Mouse (Mus musculus) CD4-positive, CD25-positive, alpha-beta regulatory T cell, adult 2 months (primary cell): ENCODE results near the gene Faap20.
A peak's percentile ranks its signal among the peaks of the same experiment; 100 is the strongest.
"Not testable (repeated sequence)": the region's sequence is repeated elsewhere in the genome, so short reads cannot be mapped to it uniquely, and the experiment has no call there.

Experiments used
- DNase-seq: peaks from one replicate; pipeline ENCODE4 v3.0.0-alpha.2; 2012; ENCODE audit warnings: low read depth, low spot score

Gene Faap20

DNA sequence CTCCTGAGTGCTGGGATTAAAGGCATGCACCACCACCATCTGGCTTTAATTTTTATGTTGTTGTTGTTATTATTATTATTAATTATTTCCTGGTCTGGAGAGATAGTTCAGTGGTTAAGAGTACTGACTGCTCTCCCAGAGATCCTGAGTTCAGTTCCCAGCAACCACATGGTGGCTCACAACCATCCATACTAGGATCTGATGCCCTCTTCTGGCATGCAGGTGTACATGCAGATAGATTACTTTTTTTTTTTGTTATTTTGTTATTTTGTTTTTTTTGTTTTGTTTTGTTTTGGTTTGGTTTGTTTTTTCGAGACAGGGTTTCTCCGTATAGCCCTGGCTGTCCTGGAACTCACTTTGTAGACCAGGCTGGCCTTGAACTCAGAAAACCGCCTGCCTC lies 1.5 kb upstream of the Faap20 start:
- not testable (repeated sequence) for DNase-seq

DNA sequence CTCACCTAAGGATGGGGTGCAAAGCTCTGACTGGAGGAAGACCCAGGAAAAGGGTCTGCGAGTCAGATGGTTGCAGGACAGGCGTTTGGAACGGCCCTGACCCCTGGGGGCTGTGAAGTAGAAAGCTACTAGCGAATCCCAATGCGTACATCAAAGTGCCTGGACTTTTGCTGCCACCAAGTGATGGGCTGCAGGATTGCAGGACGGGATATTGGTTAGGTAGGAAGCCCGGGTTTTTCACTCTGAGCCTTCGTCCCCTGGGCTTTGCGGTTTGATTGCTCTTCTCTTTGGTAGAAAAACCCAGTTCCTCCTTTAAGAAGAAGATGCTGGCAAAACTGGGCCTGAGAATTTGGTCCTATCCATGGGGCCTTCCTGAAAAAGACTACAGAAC lies 350 bp upstream of the Faap20 start:
- DNase-seq, result peak; percentile 94

DNA sequence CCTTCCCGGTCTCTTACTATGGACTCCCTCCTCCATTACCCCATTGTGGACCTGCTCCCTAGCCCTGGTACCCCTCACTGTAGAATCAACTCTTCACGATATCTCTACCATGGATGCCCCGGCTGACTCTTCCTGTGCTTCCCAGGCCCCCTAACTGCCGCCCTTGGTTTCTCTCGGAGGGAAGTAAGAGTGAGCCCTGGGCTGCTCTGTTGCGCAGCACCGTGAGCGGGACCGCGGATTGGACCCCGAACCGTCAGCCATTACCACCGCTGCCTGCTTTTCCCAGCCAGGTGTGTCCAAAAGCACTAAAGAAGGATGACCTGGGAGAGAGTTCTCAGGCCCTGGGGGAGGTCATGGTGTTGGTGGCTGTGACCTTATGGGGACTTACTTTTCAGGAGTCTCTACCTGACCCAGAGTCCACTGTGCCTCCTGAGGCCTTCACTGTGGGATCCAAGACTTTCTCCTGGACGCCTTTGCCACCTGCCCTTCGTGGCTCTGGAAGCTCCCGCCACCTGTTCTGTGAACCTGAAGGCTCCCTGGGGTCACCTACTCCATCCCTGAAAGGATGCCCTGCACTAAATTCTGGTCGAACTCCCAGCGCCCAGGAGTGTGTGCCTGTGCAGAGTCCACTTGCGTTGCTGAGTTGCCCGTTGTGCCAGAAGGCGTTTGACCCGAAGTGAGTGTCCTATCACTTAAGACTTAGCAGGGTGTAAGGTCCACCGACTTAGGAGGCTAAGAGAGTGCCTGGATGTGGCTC lies 937 bp downstream of the Faap20 start:
- no peak for DNase-seq

DNA sequence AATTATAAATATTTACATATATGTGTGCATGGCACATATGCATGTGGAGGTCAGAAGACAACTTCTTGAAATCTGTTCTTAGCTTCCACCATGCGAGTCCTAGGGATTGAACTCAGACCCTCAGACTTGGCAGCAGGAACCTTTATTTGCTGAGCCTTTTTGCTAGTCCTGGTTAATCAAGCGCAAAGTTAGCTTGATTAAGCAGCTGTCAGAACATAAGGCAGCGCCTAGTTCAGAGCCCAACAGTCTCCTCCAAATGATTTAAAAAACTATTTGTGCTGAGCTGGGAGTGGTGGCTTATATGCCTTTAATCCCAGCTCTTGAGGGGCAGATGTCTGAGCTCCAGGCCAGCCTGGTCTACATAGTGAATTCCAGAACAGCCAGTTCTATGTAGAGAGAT lies 1.5 kb downstream of the Faap20 start:
- no peak for DNase-seq

DNA sequence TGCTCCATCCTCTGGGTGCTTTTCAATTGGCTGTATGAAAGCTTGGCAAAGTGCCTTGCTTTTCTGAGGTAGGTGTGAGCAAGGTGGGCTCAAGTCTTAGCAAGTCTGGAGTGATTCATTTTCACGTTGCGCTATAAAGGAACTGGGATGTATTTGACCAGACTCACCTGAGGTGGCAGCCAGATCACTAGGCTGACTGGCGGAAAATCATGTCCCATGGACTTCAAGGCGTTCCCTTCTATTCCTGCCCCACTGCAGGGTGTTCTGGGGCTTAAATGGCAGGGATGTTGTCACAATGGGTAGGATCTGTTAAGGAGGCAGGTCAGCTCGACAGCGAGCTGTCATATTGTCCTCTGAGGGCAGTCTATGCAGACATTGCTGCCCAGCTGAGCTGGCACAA lies 2.7 kb downstream of the Faap20 start:
- no peak for DNase-seq

DNA sequence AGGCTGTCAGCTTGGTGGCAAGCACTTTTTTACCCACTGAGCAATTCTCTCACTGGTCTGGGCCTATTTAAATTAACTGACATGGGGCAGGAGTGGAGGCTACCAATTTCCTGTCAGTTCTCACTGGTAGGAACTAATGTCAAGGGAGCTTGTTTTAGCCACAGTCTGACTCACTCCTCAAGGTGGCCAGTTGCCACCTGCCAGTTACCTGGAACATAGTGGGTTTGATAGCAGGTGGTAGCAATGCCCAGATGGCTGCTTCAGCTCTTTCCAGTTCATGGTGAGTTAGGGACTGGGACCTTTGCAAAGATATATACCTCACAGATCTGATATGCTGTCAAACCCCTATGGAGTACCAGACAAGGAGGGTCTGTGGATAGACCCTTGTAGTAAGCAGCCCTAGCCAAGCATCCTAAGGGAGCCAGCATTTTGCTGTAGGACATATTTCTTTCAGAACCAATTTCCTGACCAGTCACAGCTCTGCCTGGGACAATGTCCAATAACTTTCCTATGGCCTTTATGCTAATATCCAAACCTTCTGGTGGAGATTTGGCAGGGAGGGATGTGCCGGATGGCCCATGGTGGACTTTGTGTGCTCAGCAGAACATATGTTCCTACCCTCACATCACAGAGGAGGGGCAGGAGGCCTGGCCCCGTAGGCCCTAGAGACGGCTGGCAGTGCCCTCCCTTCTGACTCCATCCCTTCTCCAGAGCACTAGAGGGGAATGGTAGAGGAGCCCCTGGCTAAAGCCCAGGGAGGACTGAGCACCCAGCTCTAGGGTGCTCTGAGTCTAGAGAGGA lies 15.1 kb downstream of the Faap20 start:
- no peak for DNase-seq

DNA sequence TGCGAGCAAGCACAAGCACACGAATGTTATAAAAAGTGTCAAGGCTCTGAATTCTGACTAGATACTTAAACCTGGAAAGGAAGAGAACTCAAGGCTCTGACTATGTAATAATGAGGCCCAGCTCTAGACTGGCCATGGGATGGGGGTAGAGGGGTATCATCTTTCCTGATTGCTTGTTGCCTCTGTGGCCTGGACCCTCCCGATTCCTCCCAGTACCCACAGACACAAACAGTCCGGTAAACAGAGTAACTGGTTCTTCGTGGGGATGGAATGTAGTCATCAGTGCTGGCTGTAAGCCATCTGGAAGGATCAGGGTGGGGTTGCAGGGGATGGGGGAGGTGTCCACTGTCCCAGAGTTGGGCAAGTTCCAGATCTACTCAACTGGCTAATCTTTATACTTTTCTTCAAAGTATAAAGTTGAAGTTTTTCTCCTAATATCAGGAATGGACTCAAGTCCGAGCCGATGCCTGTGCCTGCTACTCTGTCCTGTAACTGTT lies 17.5 kb downstream of the Faap20 start:
- DNase-seq, result no peak

DNA sequence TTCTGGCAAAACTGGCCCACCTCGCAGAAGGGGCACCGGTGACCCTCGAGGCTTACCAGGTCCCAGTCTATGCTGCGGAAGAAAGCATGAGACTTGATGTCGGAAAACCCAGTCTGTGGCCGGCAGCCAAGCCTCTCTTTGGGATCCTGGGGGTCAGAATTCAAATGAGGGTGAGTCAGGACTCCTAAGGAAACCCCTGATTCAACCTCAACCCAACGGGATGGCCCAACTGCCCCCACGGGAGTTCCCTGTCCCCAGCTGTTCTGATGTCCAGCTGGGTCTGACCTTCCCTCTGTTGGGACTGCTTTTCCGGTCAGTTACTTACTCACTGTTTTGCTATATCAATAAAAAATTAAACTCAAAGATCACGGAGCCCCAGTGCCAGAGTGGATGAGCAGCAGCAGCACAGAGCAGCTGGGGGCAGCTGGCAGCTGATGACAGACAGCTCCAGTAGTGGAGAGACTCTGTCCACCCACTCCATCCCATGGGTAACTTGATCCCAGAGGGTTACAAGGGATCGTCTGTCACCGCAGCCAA lies 18.1 kb downstream of the Faap20 start:
- no peak for DNase-seq

DNA sequence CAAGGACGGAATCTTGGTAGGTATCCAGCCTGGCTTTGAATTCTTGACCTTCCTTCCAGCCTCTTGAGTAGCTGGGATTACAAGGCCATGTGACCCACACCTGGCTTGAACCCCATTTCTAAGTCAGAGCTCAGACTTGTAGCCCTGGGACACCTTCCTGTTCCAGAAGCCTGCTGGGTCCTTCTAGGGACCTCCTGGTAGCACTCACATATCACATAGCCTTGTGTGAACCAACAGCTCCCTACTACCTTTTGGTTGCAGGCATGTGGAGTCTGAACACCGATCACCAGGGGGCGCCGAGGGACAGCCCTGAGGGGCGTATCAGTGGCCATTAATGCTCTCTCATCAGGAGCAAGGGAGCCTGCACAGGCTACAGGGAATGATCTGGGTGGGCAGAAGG lies 18.8 kb downstream of the Faap20 start:
- DNase-seq, result peak; percentile 69

DNA sequence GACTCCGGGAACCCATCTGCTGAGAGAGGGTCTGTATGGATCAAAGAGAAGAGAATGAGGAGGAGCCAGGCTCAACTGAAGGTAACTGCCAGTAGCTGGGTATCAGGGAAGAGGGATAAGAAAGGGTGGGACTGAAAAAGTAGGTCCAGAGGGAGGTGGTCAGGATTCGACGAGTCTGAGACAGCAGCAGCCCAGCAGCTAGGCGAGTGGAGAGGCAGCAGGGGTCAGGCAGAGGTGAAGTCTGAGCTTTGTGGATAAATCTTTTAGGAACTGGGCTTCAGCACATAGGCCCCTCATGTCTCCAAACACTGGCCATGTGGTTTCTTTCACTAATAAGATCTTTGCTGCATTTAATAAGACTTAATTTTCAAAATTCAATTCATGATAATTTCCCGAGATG lies 24.8 kb downstream of the Faap20 start:
- no peak for DNase-seq

DNA sequence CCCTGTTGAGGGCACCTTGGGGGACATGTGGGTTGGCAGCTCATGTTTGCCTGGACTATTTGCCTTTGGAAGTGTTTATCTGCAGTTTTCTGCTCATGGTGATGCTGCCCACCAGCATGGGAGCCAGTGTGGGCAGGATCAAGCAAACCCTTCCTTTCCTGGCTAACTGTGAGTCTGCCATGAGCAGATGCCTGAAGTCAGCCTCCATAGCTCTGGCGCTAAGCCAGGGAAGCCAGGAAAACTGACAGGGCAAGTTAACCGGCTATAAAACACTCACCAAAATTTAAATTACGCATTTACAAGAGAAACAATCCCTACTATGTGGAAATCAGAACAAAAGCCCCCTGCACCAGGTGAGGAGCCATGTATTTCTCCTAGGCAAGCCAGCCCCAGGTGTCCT lies 25.2 kb downstream of the Faap20 start:
- DNase-seq, result no peak

DNA sequence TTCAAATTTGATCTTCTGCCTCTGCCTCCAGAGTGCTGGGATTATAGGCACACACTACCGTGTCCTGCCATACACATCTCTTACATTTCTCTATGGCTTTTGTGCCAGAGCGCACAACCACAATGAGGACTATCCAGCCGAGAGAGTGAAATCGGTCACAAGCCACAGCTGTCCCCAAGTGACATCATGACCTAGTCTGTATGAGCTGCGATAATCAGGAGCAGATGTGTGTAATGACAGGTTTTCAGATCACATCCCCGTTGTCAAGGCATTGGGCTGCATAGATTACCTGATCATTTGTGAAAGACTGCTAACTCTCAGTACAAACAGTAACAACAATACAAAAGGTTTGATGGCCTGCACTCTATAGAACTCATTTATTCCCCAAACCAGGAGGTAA lies 28.4 kb downstream of the Faap20 start:
- no peak for DNase-seq

DNA sequence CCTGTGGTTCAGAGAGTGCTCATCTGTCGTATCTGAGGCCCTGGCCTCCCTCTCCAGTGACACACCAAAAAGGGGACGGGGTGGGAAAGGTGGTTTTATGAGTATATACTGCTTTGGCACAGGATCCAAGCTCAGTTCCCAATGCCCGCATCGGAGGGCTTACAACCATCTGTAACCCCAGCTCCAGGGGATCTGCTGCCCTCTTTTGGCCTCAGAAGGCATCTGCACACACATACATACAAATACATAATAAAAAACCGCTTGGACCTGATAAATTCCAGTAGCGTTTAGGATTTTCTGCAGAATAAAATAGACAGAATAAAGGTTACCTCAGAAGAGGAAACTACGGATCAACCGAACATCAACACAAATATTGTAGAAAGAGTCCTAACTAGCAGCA lies 29.5 kb downstream of the Faap20 start:
- DNase-seq, result peak; percentile 23

DNA sequence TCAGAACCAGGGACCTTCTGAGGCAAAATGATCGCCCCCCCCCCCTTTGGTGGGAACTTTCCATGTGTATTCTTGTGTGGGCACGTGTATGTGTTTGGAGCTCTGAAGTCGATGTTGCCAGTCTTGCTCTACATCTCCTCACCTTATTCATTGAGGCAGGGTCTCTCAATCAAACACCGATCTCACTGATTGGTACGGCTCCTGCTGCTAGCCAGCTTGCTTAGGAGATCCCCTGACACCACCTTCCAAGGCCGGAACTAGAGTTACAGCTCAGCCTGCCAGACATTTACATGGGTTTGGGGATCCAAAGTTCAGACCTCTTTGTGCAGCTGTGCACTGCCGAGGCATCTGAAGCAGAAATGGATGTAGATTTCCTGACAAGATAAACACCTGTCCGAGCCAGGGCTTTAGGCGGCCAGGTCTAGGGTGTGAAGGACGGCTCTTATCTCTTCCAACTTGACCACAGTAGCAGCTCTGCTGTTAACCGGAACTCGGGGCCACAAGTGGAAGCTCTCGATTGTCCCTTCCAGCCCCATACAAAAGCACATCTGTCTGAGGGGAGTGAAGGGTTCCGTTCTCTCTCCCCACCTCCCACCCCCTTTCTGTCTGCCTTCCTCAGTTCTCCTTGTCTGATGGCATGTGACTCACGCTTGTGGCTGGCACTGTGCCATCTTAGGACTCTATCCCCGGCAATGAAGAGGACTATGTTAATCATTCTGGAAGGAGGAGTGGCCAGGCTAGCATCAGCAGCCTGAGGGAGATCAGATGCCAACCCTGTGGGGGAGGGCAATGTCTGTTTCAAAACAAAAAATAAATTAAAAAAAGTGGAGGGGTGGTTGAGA lies 30.5 kb downstream of the Faap20 start:
- DNase-seq, result peak; percentile 9

DNA sequence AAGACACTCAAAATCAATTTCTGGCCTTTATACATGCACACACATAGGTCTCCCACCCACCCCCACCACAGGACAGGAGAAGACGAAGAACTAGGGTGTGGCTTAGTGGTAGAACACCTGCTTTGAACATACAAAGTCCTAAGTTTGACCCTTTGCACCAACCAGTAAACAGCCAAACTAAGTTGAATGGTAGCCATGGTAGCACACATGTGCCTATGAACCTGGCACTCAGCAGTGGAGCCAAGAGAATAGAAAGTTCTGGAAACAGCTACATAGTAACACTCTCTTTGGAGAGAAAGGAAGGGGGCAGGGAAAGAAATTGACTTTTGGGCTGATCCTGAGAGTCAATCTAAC lies 31.1 kb downstream of the Faap20 start:
- DNase-seq, result no peak

DNA sequence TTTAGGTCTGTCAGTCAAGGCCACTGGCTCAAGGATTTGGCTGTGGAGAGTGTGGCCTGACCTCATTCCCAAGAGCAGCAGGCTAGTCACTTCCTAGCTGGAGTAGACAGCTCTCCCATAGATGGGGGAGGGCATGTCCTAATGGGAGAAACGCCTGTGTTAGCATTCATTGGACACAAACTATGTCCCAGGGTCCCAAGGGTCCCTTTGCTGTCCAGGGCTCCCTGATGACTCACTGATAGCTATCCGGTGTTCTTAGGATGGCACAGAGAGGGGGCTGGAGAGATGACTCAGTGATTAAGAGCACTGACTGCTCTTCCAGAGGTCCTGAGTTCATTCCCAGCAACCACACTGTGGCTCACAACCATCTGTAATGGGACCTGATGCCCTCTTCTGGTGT lies 31.6 kb downstream of the Faap20 start:
- DNase-seq, result no peak

DNA sequence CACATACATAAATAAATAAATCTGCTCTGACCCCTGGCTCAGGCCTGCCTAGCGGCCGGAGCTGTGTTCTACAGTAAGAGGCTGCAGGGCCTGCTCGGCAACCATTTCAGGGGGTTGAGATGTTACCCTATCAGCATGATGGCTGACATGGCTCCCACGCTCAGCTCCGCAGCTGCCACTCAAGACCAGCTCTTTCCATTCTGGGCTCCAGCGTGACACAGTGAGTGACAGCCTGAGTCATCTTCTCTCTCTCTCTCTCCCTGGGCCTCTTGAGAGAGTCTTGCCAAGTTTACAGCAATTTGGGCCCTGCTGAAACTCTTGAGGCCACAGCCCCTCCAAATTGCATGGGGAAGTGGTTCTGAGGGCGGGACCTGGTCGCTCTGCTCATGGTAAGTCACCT lies 32.0 kb downstream of the Faap20 start:
- no peak for DNase-seq

DNA sequence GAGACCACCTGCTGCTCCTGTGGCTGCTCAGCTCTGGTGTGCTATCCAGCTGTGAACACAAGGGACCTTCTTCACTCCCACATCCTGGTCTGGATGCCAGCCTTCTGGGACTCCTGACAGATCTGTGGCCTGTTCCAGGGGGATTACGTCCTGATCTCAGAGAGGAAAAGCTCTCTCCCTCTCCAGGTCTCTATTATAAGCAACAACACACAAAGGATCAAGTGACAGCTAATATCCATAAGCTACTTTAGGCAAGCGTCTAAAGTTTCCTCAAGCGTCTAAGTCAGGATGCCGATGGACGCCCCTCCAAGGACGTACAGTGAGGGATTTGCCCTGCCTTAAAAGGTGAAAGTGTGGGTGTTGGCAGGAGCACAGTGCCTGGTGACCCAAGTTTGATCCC lies 32.6 kb downstream of the Faap20 start:
- no peak for DNase-seq

DNA sequence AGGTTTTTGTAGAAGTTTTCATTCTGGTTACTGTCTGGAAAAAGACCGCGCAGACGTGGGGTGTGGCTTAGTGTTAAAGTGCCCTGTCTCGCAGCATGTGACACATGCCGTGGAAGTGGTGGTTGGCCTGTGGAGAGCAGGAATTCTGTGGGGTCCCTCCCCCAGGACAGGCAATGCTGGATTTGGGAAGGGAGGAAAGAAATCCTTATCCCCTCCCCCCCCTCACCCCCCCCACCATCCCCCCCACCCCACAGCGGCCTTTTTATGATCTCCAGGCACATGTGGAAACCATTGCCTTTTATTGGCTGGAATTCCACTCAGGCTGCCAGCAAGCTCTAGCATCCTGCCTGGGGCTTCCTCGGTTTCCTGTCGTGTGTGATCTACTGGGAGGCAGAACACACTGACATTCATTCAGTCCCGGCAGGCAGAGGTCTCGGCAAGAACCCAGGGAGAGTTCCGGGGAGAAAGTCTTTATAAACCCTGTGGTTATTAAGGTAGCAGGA lies 33.5 kb downstream of the Faap20 start:
- no peak for DNase-seq

DNA sequence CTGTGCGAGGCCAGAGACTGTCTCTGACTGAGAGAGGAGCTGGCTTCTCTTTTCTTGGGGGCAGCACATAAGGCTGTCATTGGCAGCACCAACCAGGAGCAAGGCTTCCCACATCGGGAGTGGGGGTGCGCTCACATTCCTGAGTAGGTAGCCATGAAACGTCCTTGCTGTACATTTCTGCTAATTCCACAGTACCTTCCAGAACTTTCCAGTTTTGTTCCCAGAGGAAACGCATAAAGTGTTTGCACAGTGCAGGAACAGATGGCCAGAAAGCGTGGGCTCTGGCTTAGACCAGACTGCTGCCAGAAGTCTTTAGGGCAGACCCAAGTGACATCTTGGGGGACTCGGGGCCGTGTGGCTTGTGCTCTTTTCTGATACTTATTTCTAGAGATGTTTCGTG lies 34.0 kb downstream of the Faap20 start:
- DNase-seq, result no peak

DNA sequence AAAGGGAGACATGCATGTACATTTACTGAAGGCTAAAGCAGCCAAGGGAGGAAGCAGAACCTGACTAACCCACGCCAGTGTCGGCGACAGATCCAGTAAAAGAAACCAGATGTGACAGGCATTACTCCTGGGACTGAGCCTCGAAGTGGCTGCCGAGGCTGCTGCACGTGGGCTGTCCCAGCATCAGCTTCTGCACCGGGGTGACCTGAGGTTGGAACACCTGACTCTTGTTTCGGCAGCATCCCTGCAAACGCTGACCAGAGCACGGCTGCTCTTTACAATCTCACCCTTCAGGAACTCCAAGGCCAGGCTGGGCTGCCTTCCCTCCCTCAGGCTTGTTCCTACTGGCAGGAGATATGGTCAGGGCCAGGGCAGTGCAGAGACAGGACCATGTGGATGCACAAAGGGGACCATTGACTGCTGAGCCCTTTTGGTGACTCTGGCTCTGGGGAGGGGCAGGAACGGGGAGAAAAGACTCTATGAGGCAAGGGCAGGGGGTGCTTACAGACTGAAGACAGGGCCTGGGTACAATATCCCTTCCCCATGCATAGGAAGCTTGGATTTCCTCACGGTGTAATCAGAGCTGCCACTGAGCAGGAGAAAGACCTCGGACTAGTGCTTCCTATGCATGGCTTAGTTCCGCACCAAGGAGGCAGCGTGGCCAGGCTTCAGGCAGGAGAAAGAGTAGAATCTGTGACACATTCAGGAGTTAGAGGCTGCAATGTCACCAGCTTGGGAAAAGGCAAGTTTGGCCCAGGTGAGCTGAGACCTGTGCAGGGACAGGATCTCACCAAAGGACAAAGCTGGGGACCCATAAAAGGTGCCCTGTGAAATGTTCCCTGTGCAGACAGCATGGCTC lies 35.1 kb downstream of the Faap20 start:
- no peak for DNase-seq
